Mouse (Mus musculus) kidney, postnatal 14 days (tissue): Measurements from ENCODE around the gene Ick.
A peak's percentile ranks its signal among the peaks of the same experiment; 100 is the strongest.
"Not testable (repeated sequence)": the region's sequence is repeated elsewhere in the genome, so short reads cannot be mapped to it uniquely, and the experiment has no call there.

Source experiments
- DNase-seq: peaks from one replicate; pipeline ENCODE4 v3.0.0; 2022; ENCODE audit warnings: mixed read lengths

The Ick gene

DNA sequence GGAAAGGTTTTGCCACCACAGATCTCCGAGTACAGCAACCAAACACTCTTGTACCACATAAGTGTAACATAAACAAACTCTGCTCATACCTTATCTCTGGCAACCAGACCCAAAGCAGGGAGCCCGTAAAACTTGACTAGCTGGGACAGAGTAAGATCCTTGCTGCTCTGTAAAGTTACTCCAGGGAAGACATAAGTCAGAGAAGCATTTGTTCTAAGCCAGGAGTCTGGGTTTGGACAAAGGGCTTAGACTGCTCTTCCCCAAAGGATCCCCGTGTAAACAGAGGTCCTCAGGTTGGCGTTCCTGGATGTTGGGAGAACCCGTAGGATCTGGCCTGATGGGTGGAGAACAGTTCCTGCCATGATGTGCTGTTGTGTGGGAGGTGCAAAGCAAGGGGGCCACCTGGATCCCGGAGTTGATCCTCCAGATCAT is 3.5 kb upstream of the Ick start:
- DNase-seq: no peak

DNA sequence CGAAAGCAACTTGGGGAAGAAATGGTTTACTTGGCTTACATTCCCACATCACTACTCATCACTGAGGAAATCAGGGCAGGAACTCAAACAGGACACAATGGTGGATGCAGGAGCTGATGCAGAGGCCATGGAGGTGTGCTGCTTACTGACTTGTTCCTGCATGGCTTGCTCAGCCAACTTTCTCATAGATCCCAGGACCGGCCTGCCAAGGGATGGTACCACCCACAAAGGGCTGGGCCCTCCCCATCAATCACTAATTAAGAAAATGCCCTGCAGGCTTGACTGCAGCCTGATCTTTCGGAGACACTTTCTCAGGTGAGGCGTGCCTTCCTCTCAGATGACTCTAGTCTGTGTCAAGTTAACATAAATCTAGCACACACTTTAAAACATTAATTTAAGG is 2.2 kb upstream of the Ick start:
- peak; percentile 37 for DNase-seq

DNA sequence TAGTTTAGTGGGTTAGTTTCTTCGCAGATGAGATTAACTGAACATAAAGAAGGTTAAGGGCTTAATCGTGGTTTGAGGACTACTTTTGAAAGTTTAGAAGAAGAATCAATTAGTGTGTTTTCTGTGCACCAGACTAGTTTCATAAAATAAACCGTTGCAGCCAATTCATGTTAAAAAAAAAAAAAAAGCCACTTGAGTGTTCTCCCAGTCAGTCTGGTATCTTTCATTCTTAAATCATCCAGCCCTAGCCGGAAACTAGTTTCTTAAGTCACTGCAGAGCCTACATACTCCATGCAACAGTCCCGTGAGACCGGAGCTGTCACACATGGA is 1.4 kb upstream of the Ick start:
- DNase-seq: no peak

DNA sequence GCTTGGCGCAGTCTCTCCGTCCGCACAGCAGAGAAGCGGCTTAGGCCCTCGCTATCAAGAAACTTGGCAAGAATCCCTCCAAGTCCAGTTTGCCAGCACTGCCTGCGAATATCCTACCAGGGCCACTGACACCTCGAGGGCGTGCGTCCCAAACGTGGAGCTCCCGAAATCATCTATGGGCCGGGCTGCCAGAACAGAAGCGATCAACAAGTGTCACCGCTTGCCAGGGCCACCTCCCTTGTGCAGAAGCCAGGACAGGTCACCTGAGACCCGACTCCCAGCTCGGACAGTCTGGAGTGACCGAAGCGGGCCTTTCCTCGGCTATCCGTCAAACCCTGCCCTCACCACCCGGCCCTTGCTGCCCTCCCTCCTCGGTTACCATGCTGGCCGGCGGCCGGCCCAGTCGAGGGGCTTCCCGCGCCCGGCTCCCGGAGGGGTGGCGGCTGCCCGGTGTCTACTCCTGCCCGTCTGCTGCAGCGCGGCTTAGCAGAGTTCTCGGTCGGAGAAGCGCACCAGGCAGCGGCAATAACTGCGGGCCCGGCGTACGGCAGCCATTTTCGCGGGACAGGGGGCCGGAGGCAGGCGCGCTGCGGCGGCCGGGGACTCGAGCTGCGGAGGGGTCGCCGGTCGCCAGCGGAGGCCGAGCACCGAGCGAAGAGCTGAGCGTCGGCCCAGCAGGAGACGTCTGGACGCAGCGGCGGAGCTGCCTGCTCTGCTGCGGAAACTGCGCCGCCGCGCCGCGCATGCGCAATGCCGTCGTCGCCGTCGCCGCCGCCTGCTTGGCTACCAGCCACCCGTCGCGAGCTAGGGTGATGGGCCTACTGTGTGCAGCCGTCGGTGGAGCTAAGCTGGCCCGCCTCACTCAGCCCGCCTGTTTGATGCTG is 838 bp upstream of the Ick start:
- peak; percentile 88 for DNase-seq

DNA sequence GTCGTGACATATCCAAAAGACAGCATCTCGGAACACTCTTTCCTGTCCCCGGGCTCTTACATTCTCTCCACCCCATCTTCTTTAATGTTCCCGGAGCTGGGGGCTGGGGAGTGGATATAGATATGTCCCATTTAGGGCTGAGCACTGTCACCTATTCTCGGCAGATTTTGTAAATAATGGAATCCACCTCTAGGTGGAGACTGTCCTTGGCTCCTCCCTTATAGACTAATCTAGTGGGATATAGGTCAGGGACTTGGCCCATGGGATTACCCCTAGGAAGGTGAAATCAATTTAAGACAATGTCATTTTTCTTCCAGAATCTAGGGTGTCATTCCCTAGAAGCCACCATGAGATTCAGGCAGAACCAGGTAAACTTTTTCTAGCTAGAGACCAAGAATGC is 664 bp downstream of the Ick start:
- DNase-seq: no peak

DNA sequence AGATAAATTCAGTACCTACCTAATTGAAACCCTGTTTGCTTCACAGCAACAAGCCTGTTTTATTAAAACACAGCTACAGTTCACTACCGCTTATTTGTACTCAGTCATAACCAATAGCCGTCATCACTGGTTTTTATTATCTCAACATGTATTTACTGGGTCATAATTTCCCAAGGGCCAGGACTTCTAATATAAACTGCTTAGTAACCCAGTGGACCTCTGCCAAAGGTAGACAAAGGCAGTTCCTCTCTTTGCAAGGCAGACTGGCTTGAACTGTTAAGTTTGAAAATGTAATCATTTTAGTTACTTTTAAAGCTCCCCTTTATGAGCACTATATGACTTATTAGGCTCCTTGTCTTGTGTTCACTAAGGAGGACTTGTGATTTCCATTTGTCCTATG is 2.5 kb downstream of the Ick start:
- DNase-seq: no peak

DNA sequence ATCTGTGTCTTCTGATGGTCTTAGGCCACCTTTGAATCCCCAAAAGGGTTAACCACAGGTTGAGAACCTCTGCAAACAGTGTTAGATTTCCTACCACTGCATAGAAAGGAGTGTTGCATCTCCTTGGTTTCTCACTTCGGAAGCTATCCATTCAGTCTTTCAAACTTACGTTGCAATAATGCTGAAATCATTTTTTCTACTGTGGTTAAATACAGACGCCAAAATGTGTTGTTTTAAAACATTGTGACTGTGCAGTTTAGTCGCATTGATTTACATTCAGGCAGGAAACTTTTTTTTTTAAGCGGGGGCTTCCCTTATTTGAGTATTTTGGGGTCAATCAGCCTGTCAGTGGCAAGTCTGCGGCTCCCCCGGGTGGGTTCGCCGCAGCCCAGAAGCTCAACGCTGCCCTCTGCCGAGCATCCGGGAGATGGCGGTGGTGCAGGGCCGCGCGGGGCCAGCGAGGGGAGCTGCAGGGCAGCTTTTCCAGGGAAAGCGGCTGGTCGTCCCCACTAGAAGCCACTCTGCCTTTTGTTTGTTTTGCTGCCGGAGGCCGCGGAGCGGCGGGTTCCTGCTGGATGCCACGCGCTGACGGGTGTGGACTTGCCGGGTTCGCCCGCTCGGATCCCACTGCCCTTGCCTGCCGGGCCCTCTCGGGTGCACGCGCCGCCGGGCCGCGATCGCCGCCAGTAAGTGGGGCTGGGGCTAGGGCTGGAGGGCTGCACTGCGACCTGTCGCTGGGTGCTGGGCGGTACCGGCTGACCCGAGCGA is 4.0 kb downstream of the Ick start:
- peak; percentile 94 for DNase-seq

DNA sequence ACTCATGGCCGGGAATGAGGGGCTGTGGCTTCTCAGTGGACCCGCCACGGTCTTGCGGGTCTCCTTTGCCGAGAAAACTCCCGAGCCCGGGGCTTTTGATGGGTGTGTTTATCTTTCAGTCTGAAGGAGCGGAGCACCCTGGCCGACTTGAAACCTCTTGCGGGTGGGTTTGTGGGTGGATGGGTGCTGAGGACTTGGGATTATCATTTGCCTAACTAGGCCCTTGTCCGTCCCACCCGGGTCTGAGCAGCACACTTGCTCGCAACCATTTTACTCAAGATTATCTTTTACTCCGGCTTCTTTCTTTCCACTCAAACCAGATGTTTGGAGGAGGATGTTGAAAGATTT is 4.5 kb downstream of the Ick start:
- no peak for DNase-seq

DNA sequence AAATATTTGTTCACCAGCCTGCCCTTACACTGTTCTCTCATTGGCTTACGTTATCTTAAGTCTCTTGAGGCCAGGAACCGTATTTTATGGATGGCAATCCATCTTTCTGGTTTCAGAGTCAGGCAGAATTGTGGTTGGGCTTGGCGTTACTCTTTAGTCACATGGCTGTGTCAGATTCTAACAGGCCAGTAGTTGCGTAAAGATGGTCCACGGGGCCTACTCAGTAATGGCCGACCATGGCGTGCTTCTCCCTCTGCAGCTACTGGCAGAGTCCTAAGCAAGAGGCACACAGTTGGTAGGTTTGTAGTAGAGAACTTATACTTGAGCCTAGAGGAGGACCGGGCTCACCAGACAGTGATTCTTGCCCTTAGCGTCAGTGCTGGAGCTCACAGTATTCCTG is 6.8 kb downstream of the Ick start:
- no peak for DNase-seq

DNA sequence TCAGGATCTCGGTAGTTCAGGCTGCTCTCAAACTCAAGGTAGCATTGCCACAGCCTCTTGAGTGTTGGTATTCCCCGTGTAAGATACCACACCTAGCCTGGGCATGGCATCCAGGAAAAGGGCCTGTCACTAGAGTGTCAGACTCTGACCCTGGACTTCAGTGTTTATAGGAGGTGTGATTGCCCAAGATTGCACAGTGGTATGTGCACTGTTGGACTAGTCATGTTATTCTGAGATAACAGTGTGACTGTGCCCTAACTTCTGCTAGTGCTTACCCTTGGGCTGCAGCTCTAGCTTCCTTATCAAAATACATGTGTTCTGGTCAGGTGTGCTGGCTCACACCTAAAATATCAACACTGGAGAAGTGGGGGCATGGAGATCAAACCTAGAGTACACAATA is 8.7 kb downstream of the Ick start:
- no peak for DNase-seq

DNA sequence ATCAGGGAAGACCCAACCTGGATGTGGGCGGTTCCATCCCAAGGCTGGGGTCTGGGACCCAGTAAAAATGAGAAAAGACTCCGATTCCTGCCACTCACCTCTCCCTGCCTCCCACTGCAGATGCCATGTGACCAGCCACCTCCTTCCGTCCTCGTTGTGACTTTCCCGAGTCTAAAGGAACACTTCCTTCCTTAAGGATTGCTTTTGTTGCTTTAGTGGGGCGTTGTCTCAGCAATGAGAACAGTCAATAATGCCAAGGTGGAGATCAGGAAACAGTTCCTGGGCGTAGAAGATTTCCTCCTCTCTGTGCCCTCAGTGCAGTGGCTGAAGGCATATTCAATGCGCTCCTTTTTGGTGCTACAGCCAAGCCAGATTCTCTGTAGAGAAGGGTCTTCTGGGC is 12.4 kb downstream of the Ick start:
- no peak for DNase-seq

DNA sequence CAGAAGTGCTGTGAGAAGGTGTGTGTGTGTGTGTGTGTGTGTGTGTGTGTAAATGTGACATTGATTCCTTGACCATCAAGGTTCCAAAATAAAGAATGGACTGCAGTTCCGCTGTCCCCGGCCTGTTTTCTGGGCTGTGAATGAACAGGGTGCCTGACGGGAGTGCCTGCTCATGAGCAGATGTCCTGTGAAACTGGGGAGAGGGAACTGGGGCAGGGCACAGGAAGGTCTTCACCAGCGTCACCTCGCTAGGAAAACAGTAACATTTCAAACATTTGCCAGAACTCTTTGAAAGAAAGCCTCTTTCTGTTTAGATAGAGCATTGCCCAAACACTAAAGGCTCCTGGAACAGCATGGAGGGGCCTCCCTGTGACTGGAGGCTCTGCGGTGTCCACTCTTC is 13.0 kb downstream of the Ick start:
- DNase-seq: no peak

DNA sequence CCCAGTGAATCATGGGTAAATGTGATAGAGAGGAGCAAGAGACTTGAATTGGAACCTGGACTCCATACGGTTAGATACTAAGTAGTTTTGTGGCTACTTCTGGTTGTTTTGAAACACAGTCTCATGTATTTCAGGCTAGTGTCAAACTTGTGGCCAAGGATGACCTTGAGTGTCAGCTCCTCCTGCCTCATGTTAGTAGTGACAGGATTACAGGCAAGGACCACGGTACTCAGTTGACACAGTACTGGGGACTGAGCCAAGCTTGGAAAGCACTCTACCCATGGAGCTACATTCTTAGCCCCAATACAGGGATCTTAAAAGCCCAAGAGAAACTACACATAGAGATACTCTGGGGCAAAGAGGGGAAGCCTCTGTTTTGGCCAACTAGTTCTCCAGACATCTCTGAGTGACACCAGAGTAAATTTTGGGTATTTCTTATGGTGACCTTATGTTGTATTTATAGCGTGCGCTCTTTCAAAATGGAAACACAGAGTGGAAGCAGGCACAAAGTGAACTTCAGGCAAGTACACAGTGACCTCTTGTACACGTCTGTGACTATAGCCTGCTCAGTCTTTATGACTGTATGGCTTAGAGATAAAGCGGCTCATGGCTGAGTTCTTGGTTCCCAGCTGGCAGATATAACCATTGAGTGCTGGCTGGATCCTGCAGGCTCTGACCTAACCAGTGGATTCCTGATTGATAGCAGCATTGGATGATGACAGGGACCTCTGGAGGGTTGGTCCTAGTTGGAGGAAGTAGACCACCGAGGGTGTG is 14.1 kb downstream of the Ick start:
- no peak for DNase-seq

DNA sequence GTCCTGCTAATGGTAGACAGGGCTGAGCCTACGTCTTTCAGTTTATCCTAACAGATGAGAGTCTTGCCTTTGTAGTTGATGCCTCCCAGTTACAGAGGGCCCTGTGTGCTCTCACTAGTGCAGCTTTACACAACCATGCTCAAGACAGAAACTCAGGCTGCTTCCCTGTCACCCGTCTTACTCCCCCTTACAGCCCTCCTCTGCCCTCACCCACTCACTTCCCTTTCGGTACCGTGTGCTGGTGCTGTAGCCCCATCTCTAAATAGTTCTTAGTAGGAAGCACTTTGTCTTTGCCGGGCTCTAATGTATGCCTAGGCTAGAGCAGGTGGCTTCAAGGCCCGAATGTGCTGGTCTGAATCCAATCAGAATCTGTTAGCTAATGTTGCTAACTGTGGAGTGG is 15.3 kb downstream of the Ick start:
- no peak for DNase-seq

DNA sequence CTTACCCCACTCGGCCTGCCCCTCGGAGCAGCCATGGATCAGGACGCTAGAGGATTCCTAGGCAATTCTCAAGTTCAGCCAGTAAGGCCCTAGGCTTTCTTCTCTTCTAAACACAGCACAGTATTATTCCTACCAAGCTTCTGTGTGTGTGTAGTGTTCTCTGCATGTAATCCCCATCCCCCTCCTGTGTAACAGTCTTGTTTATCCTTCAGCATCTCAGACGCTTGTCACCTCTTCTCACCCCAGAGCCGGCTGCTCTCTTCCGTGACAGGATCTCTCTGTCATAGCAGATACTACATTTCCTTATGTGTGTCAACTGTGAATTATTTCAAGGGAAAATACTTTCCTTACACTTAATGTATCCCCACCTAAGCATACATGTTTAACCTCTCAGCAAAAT is 17.0 kb downstream of the Ick start:
- DNase-seq: no peak

DNA sequence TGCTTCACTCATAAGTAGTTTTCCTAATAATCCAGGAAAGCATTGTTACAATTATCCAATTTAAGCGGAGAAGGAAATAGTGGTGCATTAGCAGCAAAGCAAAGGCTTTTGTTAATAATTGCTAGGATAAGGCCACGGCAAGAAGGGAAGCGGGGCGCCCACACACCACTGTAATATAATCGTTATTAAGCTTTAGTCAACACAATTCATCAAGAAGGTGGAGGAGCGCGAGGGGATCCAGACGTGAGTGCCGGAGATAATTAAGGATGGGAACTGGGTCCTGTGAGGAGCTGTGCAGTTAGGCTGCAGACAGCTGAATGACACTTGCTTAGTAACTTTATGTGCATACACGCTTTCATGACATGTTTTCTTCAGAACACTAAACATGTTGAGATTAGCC is 17.7 kb downstream of the Ick start:
- no peak for DNase-seq

DNA sequence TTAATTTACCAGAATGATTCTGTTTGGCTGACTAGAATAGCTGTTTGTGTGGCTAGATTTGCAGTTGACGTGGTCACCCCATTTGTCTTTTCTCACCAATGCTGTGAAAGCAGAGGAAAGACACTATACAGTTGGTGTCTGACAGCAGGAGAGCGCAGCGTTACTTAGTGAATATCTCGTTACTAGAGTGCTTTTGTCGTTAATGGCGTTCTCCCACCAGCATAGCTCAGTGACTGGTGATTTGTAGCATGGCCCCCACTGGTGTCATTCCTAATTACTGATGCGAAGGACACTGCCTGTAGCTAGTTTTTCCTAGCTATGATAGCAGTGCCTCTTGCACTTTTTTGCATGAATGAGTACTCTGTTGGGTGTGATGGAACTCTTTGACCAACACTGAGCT is 26.7 kb downstream of the Ick start:
- DNase-seq: no peak

DNA sequence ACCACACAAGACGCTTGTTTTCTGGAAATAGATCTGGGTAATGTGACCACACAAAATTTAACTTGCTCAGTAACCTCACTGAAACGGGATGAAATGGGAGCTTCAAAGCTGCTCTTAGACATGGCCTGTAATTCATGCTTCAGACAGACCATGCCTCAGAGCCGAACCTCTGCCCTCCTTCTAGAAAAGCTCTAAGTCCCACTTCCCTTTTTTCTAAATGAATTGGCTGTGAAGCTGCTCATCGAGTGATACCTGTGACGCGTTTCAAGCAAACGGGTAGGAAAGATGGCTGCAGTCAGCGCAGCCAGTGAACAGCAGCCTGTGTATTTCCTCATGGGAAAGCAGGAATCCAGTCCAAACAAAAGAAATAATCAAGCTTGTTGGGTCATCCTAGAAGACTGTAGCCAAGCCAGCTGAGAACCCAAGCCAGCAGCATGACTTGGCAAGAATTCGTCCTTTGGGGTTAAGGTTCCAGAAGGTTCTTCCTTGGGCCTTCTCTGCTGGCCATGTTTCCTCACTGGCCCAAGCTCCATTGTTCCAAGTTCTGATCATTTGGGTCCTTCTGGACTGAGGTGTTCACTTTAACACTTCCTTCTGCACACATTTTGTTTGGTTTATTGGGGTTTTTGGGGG is 29.2 kb downstream of the Ick start:
- DNase-seq: no peak

DNA sequence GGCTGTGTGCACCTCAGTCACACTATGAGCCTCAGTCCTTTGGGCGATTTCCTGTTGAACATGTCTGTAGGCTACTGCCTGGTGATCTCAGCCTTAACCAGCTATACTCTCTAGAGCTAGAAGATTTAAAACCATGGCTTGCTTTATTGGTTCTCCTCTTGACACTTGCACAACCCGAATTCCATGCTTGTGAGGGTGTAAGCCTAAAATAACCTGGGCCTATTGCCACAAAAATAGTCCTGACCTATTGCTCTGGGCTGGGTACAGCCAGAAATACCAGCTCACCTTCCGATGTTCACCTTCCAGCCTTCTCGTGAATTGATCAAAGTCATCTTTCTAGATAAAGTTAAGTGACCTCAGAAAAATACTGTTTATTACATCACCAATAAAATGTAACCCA is 30.5 kb downstream of the Ick start:
- no peak for DNase-seq

DNA sequence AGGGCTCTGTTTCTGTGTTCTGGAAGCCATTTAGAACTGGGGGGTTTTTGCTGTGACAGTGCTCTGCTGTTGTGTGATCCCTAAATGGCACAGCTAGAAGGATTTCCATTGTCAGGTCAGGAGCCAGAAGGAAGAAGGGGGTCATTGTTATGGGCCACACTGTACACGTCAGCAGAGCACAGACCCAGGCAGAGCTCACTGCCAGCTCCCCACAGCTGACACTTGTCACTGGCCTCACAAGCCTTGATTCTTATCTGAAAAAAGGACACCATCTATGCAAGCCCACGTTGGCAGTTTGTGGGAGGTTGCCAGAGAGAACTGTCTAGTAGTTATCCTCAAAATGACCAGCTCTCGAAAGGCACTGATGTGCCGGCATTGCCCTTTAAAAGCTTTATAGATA is 37.1 kb downstream of the Ick start:
- DNase-seq: no peak

DNA sequence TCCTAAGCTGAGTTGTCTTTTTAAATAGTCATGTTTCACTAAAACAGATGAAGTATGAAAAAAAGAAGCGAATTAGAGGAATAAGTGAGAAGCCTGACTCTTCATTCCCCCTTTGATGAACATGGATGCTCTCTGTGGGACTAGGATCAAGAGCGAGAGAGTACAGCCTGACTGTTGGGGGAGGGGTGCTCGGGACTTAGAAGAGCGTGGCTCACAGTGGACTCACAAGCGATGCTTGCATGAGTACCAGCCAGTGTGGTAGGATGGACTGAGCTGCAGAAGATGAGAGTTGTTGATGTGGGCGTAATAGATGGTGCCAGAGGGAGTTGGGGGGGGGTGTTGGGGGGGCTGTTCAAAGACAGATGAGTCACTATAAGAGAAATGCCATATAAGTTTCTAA is 37.6 kb downstream of the Ick start:
- no peak for DNase-seq

DNA sequence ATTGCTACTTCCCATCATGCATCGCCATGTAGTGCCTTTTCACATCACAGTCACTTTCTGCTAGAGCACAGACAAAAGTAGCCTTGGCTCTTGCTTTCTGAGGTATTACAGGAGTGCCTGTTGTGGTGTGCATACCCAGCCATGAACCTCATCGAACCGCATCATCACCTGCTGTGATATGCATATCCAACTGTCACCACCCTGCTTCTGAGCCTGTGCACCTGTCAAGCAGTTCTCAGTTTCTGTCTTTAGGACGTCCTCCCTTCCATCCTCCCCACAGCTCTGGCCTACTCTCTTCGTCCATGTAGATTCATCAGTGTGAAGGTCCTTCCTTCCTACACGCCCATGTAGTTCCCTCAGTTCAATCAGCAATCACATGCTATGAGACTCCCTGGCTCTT is 39.2 kb downstream of the Ick start:
- no peak for DNase-seq

DNA sequence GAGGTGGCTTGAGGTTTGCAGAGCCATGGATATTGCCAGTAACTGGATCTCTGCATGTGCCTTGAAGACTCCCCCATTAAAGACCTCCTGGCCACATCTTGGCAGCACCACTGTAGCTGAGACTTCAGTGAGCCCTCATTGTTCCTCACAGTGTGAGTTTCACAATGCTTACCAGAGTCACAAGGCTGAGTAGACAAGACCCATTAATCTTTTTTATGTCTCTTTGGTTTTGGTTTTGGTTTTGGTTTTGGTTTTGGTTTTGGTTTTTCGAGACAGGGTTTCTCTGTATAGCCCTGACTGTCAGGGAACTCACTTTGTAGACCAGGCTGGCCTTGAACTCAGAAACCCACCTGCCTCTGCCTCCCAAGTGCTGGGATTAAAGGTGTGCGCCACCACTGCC is 40.8 kb downstream of the Ick start:
- not testable (repeated sequence) for DNase-seq
